Mouse (Mus musculus) left cerebral cortex, adult 2 months (tissue): Measurements from ENCODE around the gene Lnx2. TPM values are rescaled to one million over a fixed set of nuclear protein-coding genes. Genes with fewer than 3 reads are reported as not detected.
A peak's percentile ranks its signal among the peaks of the same experiment; 100 is the strongest.

Source experiments
- DNase-seq, 2 experiments: peaks; one replicate each; pipeline ENCODE4 v3.0.0; 2021 to 2022; ENCODE audit warnings: low spot score in 2 of 2, mixed read lengths in 1 of 2; ENCODE audit errors: extremely low spot score in 1 of 2
- H3K27ac ChIP-seq: fragments of 200-600 bp; 2 replicates; pipeline ENCODE4 v1.8.1; 2022
- H3K4me3 ChIP-seq: fragments of 200-600 bp; 2 replicates; pipeline ENCODE4 v1.8.1; 2022
- CTCF ChIP-seq: fragments of 200-600 bp; IDR thresholded peaks from 2 replicates; pipeline ENCODE4 v1.8.1; 2022; ENCODE audit warnings: antibody characterized with exemption, mild to moderate bottlenecking, moderate library complexity
- intact Hi-C: fragments of 180-260 bp; cut with DNase I; formaldehyde crosslinking; loops from one replicate; pipeline ENCODE4 v1.15.1; 2025
- total RNA-seq, 2 experiments: library from RNA; stranded (reverse); gene quantifications; 2 replicates each; pipeline ENCODE4 v1.2.3; 2021

Gene Lnx2
- total RNA-seq, 2 experiments from 2014 or later: 5.8 to 6.3 TPM

DNA sequence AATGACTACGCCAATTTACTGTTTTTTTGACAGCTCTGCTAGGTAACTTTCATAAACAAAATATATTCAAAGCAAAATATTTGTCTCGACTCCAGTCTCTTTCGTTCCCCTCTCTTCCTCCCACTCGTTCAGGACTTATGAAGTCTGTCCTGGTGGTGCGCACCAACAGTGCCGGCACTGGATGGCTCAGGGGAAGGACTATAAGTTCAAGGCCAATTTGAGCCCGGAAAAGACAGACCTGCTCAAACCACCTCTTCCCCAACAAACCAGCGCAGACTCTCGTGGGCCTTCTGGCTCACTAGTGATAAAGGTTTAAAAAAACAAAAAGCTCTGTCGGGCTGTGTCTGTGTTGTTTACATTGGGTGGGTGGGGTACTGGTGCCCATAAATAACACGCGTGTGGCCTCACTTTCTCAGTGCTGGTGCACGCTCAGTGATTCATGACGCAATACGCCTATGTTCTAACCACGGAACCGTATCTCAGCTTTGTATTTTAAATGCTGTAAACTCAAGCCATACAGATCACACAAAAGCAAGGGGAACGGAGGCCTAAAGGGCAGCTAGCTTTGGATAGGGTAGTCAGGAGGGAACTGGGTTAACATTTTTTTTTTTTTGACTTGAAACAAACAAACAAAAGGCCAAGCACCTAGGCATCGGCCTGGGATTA is 26.7 kb downstream of the Lnx2 start:
- no peak for DNase-seq
- no peak for TF ChIP-seq CTCF
- intact Hi-C loops: no loop called here
- Histone ChIP-seq H3K27ac (no peak overlapping the region), H3K4me3 (no peak overlapping the region)

DNA sequence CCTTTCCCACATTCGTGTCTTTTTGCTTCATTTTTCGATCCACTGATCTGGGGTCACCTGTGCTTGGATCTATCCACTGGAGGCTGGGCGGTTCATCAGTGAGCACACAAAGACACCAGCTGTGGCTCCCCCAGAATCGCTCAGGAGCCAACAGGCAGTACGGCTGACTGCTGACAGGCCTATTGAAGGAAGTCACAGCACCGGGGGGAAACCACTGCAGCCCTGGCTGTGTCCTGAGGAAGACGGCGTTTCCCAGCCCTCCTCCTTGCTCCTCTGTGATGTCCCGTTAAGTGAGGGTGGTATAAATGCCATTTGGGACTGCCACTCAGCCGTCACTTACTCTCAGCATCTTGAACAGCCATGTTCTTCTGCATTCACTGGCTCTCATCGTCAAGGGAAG is 30.5 kb downstream of the Lnx2 start:
- H3K4me3 ChIP-seq: no peak overlapping the region
- no peak overlapping the region for H3K27ac ChIP-seq
- intact Hi-C loops: no loop called here
- TF ChIP-seq CTCF: no peak
- DNase-seq: no peak

- intact Hi-C loops: no loop called here
- H3K27ac ChIP-seq: no peak overlapping the region
- DNase-seq: no peak
- no peak overlapping the region for H3K4me3 ChIP-seq
- TF ChIP-seq CTCF: no peak
Observed at GRCm38 (mm10) chr5:147045311-147045710, 31.1 kb downstream of the Lnx2 start.

DNA sequence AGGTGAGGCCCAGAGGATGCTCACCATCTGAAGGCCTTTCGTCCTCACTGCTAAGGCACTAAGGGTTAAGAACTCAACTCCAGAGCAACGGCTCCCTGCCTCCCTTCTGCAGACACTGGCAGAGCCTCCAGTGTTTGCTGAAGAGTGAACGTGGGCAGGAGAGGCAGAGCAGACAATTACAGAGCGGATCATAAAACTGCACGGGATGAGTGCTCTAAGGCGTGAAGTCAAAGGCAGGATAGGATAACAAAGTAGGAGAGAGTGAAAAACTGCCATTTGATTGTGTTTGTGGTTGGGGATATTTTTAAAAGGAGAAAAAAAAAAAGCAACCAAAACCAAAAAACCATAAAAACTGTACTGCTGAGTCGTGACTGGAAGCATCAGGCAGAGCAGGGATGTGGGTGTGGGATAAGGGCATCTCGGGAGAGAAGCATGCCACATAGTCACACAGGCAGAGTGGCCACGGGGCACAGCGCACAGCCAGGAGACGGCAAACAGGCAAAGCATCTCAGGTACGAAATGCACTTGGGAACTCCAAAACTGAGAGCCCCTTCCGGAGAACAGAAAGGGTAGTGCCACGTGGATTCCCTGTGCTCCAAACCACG is 33.0 kb downstream of the Lnx2 start:
- no peak for DNase-seq
- intact Hi-C loops: loop anchor here (2.0 kb wide), 1 partner anchor 33 kb away; the partner anchor contains the start of genes Lnx2 and Polr1d
- H3K27ac ChIP-seq: peak overlapping the region; percentile 72
- TF ChIP-seq CTCF: no peak
- peak overlapping the region; percentile 9; the same call in 1 of the 2 replicates for H3K4me3 ChIP-seq

DNA sequence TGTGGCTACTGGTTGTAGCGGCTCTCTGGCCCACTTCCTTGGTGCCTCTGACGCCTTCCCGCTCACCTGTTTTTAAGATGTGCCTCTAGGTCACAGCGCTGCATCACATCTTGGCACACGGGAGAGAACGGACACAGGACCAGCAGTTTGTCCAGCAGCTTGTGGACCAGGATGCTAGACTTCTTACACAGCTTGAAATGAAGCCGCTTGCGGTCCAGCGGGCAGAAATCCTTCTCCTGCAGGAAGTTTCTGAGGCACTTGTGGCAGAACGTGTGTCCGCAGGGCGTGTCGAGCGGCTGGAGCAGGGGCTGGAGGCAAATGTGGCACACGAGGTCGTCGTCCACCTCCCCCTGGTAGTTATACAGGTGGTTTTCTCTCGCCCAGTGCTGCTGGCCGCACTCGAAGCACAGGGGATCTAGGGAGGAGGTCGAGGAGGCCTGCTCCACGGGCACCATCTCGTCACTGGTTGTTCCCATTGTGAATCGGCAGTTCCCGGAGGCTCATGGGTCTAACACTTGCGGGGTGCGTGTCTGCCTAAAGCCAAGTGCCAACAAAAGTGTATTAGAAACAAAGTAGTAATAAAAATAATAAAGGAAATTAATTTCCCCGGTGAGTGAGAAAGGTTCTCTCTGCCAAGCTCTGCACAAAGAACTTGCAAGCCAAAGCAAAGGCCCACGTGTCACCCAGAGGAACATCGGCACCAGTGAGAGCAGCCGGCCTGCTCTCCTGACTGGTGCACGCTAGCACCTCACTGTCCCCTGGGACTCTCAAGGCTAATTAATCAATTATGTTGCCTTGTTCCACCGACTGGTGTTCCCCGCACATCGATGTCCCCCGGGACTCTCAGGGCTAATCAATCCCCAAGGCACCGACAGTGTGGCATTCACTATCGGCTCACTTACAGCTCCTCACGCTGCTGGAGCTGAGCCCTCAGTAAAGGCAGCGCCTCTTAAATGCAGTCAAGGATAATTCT is 34.1 kb downstream of the Lnx2 start:
- Histone ChIP-seq H3K27ac (peak overlapping the region; percentile 5), H3K4me3 (no peak overlapping the region)
- no peak for DNase-seq
- no peak for TF ChIP-seq CTCF
- intact Hi-C loops: loop anchor here (2.0 kb wide), 1 partner anchor 35 kb away; the partner anchor contains the start of genes Lnx2 and Polr1d

GRCm38 (mm10) chr5:147039394-147039793 is 37.0 kb downstream of the Lnx2 start:
- no peak for DNase-seq

GRCm38 (mm10) chr5:147037601-147038000 is 38.8 kb downstream of the Lnx2 start:
- no peak for TF ChIP-seq CTCF
- DNase-seq: no peak
- intact Hi-C loops: no loop called here
- Histone ChIP-seq H3K4me3 (no peak overlapping the region), H3K27ac (peak overlapping the region; percentile 24; the same call in 1 of the 2 replicates)

More at GRCm38 (mm10) chr5:147039394-147039793, 37.0 kb downstream of the Lnx2 start:
- Histone ChIP-seq H3K27ac (no peak overlapping the region), H3K4me3 (no peak overlapping the region)
- intact Hi-C loops: no loop called here
- TF ChIP-seq CTCF: no peak

DNA sequence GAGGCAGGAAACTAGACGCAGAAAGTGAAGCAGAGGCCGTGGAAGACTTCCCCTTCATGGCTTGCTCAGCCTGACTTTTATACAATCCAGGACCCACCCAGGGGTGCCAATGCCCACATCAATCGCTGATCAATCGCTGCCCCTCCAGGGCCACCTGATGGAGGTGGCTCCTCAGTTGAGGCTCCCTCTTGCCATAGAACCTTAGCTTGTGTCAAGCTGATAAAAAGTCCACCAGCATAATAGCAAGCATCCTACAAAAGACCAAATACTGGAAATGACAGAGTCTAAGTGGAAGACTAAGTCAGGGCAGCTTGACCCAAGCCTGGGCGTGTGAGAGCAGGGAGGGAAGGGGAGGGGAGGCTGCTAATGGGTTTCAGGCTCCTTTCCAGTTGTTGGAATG is 39.7 kb downstream of the Lnx2 start:
- intact Hi-C loops: no loop called here
- Histone ChIP-seq H3K4me3 (no peak overlapping the region), H3K27ac (peak overlapping the region; percentile 48)
- no peak for TF ChIP-seq CTCF
- DNase-seq: no peak

DNA sequence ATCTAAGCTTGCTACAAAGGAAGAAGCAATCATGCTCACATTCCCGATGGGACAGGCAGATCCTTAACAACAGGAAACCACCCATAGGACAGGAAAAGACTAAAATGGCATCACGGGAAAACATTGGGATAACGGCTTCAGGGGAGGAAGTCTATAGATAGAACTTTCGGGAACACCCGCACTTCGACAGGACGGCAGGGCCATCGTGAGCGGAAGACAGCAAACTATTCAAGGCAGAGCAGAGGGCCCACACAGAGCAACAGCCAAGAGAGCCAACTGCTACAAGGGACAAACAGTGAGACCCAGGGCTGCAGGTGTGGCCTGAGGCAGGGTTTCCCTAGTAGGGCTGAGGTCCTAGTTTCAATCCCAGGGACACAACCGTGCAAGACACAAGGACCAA is 40.4 kb downstream of the Lnx2 start:
- intact Hi-C loops: no loop called here
- Histone ChIP-seq H3K27ac (peak overlapping the region; percentile 48), H3K4me3 (no peak overlapping the region)
- TF ChIP-seq CTCF: no peak
- no peak for DNase-seq

GRCm38 (mm10) chr5:147035301-147035700 is 41.1 kb downstream of the Lnx2 start:
- H3K4me3 ChIP-seq: no peak overlapping the region
- DNase-seq: no peak
- intact Hi-C loops: loop anchor here (2.0 kb wide), 1 partner anchor 42 kb away; the partner anchor contains the start of genes Lnx2 and Polr1d
- H3K27ac ChIP-seq: no peak overlapping the region
- no peak for TF ChIP-seq CTCF

GRCm38 (mm10) chr5:147034283-147034682 is 42.1 kb downstream of the Lnx2 start:
- Histone ChIP-seq H3K27ac (no peak overlapping the region; the same call in 1 of the 2 replicates), H3K4me3 (no peak overlapping the region)
- no peak for DNase-seq
- intact Hi-C loops: loop anchor here (2.0 kb wide), 1 partner anchor 43 kb away; the partner anchor contains the start of genes Lnx2 and Polr1d
- no peak for TF ChIP-seq CTCF
